Mouse (Mus musculus) macrophage (primary cell): Measurements from ENCODE around the gene Gm30083. TPM values are rescaled to one million over a fixed set of nuclear protein-coding genes. Genes with fewer than 3 reads are reported as not detected.

ENCODE experiments used
- H3K27ac ChIP-seq: fragments of 350-480 bp; formaldehyde crosslinking; 2 replicates; pipeline ENCODE4 v1.9.0; 2021
- H3K36me3 ChIP-seq: fragments of 350-480 bp; formaldehyde crosslinking; 2 replicates; pipeline ENCODE4 v1.9.0; 2021; ENCODE audit errors: inconsistent target
- H3K4me3 ChIP-seq: fragments of 350-480 bp; formaldehyde crosslinking; 2 replicates; pipeline ENCODE4 v1.9.0; 2021; ENCODE audit errors: inconsistent target
- H3K79me2 ChIP-seq: fragments of 350-480 bp; formaldehyde crosslinking; 2 replicates; pipeline ENCODE4 v1.9.0; 2021; ENCODE audit errors: inconsistent target
- whole genome bisulfite sequencing: methylation state at CpG from one replicate; pipeline ENCODE4 v1.1.7; 2026; ENCODE audit warnings: inconsistent platforms; ENCODE audit not compliant: missing documents; 5-methylcytosine and 5-hydroxymethylcytosine counted together
- polyA plus RNA-seq: library from polyadenylated mRNA; stranded (reverse); fragments of 250-400 nt; gene quantifications from 3 replicates; pipeline ENCODE4 v1.2.4, GENCODE M21; 2018; ENCODE audit warnings: inconsistent platforms

The Gm30083 gene
- polyA plus RNA-seq, 1 experiment from 2014 or later = not detected

- H3K4me3 ChIP-seq = no peak overlapping the region
- WGBS = 21% methylated on average over 9 of the region's 9 CpGs
- H3K27ac ChIP-seq = no peak overlapping the region
- no peaks in the 10 kb centered on the region for H3K36me3 ChIP-seq
- H3K79me2 ChIP-seq = no peaks in the 10 kb centered on the region
Observed at GRCm38 (mm10) chr14:33939117-33939516, 75.9 kb downstream of the Gm30083 start.

Other genes starting within 250 kb of the Gm30083 start
- gene Gdf10, start 91.6 kb downstream of the Gm30083 start, polyA plus RNA-seq = not detected in 3 replicates
- gene Gdf2, start 74.1 kb downstream of the Gm30083 start, polyA plus RNA-seq = not detected in 3 replicates
- gene Rbp3, start 61.2 kb downstream of the Gm30083 start, polyA plus RNA-seq = not detected in 3 replicates
- gene Zfp488, start 36.4 kb downstream of the Gm30083 start, polyA plus RNA-seq = not detected in 3 replicates
- not detected in 3 replicates for gene Gm5460, start 1.6 kb upstream of the Gm30083 start, polyA plus RNA-seq
- gene Antxrl, start 37.5 kb upstream of the Gm30083 start, polyA plus RNA-seq = not detected in 3 replicates
- gene Anxa8, start 70.8 kb upstream of the Gm30083 start, polyA plus RNA-seq = not detected in 3 replicates
- not detected in 3 replicates for gene A630023A22Rik, start 87.6 kb upstream of the Gm30083 start, polyA plus RNA-seq
- not detected in 3 replicates for gene Npy4r, start 137.3 kb upstream of the Gm30083 start, polyA plus RNA-seq
- not detected in 3 replicates for gene Gprin2, start 186.5 kb upstream of the Gm30083 start, polyA plus RNA-seq
- not detected in 3 replicates for gene Syt15, start 204.4 kb upstream of the Gm30083 start, polyA plus RNA-seq